Mouse (Mus musculus) C2C12 (cell line): Measurements from ENCODE around the gene Apc2.

Experiments used
- CEBPB ChIP-seq: IDR thresholded peaks from one replicate; pipeline ENCODE4 v1.6.1; 2011; ENCODE audit warnings: low read depth, mild to moderate bottlenecking, control low read depth, moderate library complexity
- CTCF ChIP-seq: IDR thresholded peaks from one replicate; pipeline ENCODE4 v1.5.1; 2011; ENCODE audit not compliant: control insufficient read depth, insufficient read depth, insufficient read length
- FOSL1 ChIP-seq: IDR thresholded peaks from one replicate; pipeline ENCODE4 v1.8.0; 2011; ENCODE audit warnings: mild to moderate bottlenecking, low read length; ENCODE audit not compliant: poor library complexity, insufficient read depth, severe bottlenecking
- MAX ChIP-seq: IDR thresholded peaks from one replicate; pipeline ENCODE4 v1.6.1; 2011; ENCODE audit warnings: mild to moderate bottlenecking, control low read depth
- MYOG ChIP-seq: IDR thresholded peaks from one replicate; pipeline ENCODE4 v1.6.1; 2011; ENCODE audit not compliant: control insufficient read depth, insufficient read length; ENCODE audit errors: extremely low read depth

DNA sequence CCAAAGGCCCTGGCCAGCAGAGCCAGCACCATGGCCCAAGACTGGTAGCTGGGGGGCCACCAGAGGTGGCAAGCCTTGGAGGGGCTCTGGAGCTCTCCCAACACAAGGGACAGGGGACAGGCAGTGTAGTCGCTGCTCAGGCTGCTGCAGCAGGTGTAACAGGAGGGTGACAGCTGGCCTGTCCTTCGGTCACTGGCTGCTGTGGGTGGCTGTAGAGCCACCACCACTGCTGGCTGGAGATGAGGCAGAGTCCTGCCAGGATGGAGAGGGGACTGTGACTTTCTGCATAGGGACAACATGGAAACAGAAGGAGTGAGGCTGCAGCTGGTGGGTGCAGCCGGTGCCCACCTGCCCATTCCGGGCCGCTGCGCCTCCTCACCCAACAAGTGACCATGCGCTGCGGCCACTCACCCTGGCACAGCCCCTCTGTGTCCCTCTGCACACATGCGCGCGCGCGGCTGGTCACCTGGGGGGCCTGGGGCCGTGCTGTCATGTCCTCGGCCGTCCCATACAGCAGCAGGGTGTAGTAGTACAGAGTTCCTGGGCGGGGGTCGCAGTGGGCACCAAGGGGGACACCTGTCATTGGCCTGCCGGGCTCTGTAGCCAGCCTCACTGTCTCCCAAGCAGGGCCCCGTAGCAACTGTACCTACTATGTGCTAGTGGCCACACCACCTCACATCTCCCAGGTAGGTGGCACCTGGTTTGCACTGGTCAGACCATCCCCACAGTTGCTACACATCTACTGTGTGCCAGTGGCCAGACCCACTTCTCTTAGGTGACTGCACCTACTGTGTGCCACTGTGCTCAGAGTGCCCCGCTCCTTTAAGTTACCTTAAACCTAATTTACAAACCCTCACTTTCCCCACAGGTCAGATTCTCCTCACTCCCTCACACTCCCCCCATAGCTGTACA is 26.1 kb downstream of the Apc2 start:
- TF ChIP-seq FOSL1 (no peak), CTCF (no peak), MYOG (no peak), MAX (no peak), CEBPB (no peak)
